ENCODE assay signal across 8 mouse cellular contexts in genomic region chr1:138841306-138842095, GRCm38 (mm10). TPM values are rescaled to one million over a fixed set of nuclear protein-coding genes. Genes with fewer than 3 reads are reported as not detected.
DNase-seq lines count a peak whose midpoint lies in the region; ATAC-seq and TF ChIP-seq lines count a peak whose summit lies in the region.

No protein-coding gene starts in this region.

- no peak for DNase-seq in layer of hippocampus, adult 2 months (ENCODE audit: low spot score in 2 of 2)
- DNase-seq in layer of hippocampus, adult 9-10 months (ENCODE audit: low spot score): no peak
- peak; percentile 71 for DNase-seq in Muller cell, postnatal 12 days (ENCODE audit: inconsistent ontology term)
- DNase-seq in forebrain, embryonic 11.5 days (ENCODE audit: low spot score): peak; percentile 83
- peak; percentile 90 for DNase-seq in intestine, embryonic 14.5 days (ENCODE audit: low spot score)
- peak; percentile 81 for DNase-seq in midbrain, embryonic 14.5 days
- DNase-seq in urinary bladder, adult 2 months (ENCODE audit: low spot score): no peak
- no peak for DNase-seq in cerebellum, adult 8-10 months

- no peaks in the 10 kb centered on the region for H3K36me3 ChIP-seq in forebrain, embryonic 11.5 days (ENCODE audit: control insufficient read depth, insufficient read depth, low read length)
- H3K36me3 ChIP-seq in intestine, embryonic 14.5 days (ENCODE audit: control insufficient read depth, insufficient read depth, low read length): no peaks in the 10 kb centered on the region
- H3K36me3 ChIP-seq in midbrain, embryonic 14.5 days (ENCODE audit: control insufficient read depth, insufficient read depth, low read length): peaks cover 18% of the 10 kb centered on the region

- H3K27ac ChIP-seq in layer of hippocampus, adult 2 months: peak overlapping the region; percentile 88
- peak overlapping the region; percentile 63 for H3K27ac ChIP-seq in forebrain, embryonic 11.5 days (ENCODE audit: low read depth, low read length)
- H3K27ac ChIP-seq in intestine, embryonic 14.5 days (ENCODE audit: low read depth): no peak overlapping the region
- peak overlapping the region; percentile 97 for H3K27ac ChIP-seq in midbrain, embryonic 14.5 days (replicated peaks; ENCODE audit: low read depth, low read length)

- peak overlapping the region; percentile 70 for H3K4me2 ChIP-seq in forebrain, embryonic 11.5 days (ENCODE audit: low read depth, low read length, severe bottlenecking)
- peak overlapping the region; percentile 40 for H3K4me2 ChIP-seq in intestine, embryonic 14.5 days (ENCODE audit: low read length)
- H3K4me2 ChIP-seq in midbrain, embryonic 14.5 days (ENCODE audit: low read length): peak overlapping the region; percentile 63

- H3K4me3 ChIP-seq in layer of hippocampus, adult 2 months: peak overlapping the region; percentile 63
- H3K4me3 ChIP-seq in forebrain, embryonic 11.5 days (ENCODE audit: low read depth, low read length): peak overlapping the region; percentile 48
- peak overlapping the region; percentile 23 for H3K4me3 ChIP-seq in intestine, embryonic 14.5 days (ENCODE audit: low read depth, low read length)
- peak overlapping the region; percentile 47 for H3K4me3 ChIP-seq in midbrain, embryonic 14.5 days (replicated peaks; ENCODE audit: low read depth, low read length)

- peaks cover 12% of the 10 kb centered on the region for H3K4me1 ChIP-seq in forebrain, embryonic 11.5 days (replicated peaks; ENCODE audit: control insufficient read depth, insufficient read depth, low read length)
- H3K4me1 ChIP-seq in intestine, embryonic 14.5 days (replicated peaks; ENCODE audit: control insufficient read depth, insufficient read depth, low read length): 0 out of 2 replicates have a peak, but pooled peaks cover 3% of the 10 kb centered on the region
- no peaks in the 10 kb centered on the region; the same call in 1 of the 2 replicates for H3K4me1 ChIP-seq in midbrain, embryonic 14.5 days (ENCODE audit: control insufficient read depth, insufficient read depth, low read length)

- no peak for TF ChIP-seq CTCF in layer of hippocampus, adult 2 months (conservative IDR thresholded peaks at IDR 0.05)

- H3K9me3 ChIP-seq in forebrain, embryonic 11.5 days (ENCODE audit: control insufficient read depth, low read length): no peaks in the 10 kb centered on the region
- H3K9me3 ChIP-seq in intestine, embryonic 14.5 days (ENCODE audit: control insufficient read depth, low read length): no peaks in the 10 kb centered on the region
- H3K9me3 ChIP-seq in midbrain, embryonic 14.5 days (ENCODE audit: control insufficient read depth, low read length): no peaks in the 10 kb centered on the region

- WGBS in forebrain, embryonic 11.5 days: 1% methylated on average over 54 of the region's 54 CpGs
- 1% methylated on average over 54 of the region's 54 CpGs for WGBS in intestine, embryonic 14.5 days
- 3% methylated on average over 54 of the region's 54 CpGs for WGBS in midbrain, embryonic 14.5 days

- peak; percentile 31; the same call in 1 of the 2 replicates for ATAC-seq in forebrain, embryonic 11.5 days (replicated peaks; ENCODE audit: low FRiP score)
- ATAC-seq in intestine, embryonic 14.5 days (replicated peaks; ENCODE audit: low FRiP score, low TSS enrichment, low read depth): no peak
- ATAC-seq in midbrain, embryonic 14.5 days (ENCODE audit: low FRiP score, low TSS enrichment): no peak

- peaks cover 73% of the 10 kb centered on the region for H3K27me3 ChIP-seq in forebrain, embryonic 11.5 days (ENCODE audit: control insufficient read depth, insufficient read depth, low read length)
- H3K27me3 ChIP-seq in intestine, embryonic 14.5 days (replicated peaks; ENCODE audit: control insufficient read depth, insufficient read depth, low read length): peaks cover 95% of the 10 kb centered on the region
- peaks cover 50% of the 10 kb centered on the region for H3K27me3 ChIP-seq in midbrain, embryonic 14.5 days (ENCODE audit: control insufficient read depth, insufficient read depth, low read length)

- peak overlapping the region; percentile 65 for H3K9ac ChIP-seq in forebrain, embryonic 11.5 days (ENCODE audit: low read length)
- no peak overlapping the region for H3K9ac ChIP-seq in intestine, embryonic 14.5 days (ENCODE audit: low read length)
- H3K9ac ChIP-seq in midbrain, embryonic 14.5 days (replicated peaks; ENCODE audit: low read length): peak overlapping the region; percentile 93

RNA-seq across cellular contexts. Expression of gene Lhx9, which starts 6.9 kb away (rescaled TPM):
- 10 to 100 TPM; 16.5 to 17.4 TPM for total RNA-seq in layer of hippocampus, adult 2 months (2021)
- polyA plus RNA-seq in forebrain, embryonic 11.5 days (2014; fragmentation: Nextera tagmentation; extraction: Ambion mirVana): 34.3 and 35.3 TPM in 2 replicates
- polyA plus RNA-seq in intestine, embryonic 14.5 days (2014; fragmentation: Nextera tagmentation; extraction: Ambion mirVana): 0.05 TPM in 1 of 2 replicates, not detected in the other
- 114 and 129 TPM in 2 replicates for polyA plus RNA-seq in midbrain, embryonic 14.5 days (2014; fragmentation: Nextera tagmentation; extraction: Ambion mirVana)
- 0.03 TPM in 1 of 2 replicates, not detected in the other for polyA plus RNA-seq in urinary bladder, adult 2 months (2012; rRNA removed)

RNA-seq across cellular contexts. Expression of gene 2310009B15Rik, which starts 15.2 kb away (rescaled TPM):
- 10 to 100 TPM; 23.1 to 24.7 TPM for total RNA-seq in layer of hippocampus, adult 2 months (2021)
- 44.3 and 47.7 TPM in 2 replicates for polyA plus RNA-seq in forebrain, embryonic 11.5 days (2014; fragmentation: Nextera tagmentation; extraction: Ambion mirVana)
- 43.9 and 46.1 TPM in 2 replicates for polyA plus RNA-seq in intestine, embryonic 14.5 days (2014; fragmentation: Nextera tagmentation; extraction: Ambion mirVana)
- 47.4 and 52.1 TPM in 2 replicates for polyA plus RNA-seq in midbrain, embryonic 14.5 days (2014; fragmentation: Nextera tagmentation; extraction: Ambion mirVana)
- 23.7 and 27.9 TPM in 2 replicates for polyA plus RNA-seq in urinary bladder, adult 2 months (2012; rRNA removed)

Comparison
In these comparisons a context has a peak if more than half of its experiments do, and no peak if none do; other contexts are left out.
1. DNase-seq: peak in Muller cell, postnatal 12 days (single experiment), forebrain, embryonic 11.5 days (single experiment), intestine, embryonic 14.5 days (single experiment) and midbrain, embryonic 14.5 days (single experiment); none in layer of hippocampus, adult 2 months (0 of 2), layer of hippocampus, adult 9-10 months (single experiment), urinary bladder, adult 2 months (single experiment) and cerebellum, adult 8-10 months (single experiment).
2. RNA of gene Lhx9, which starts 6.9 kb away (polyA plus RNA-seq): 114 to 129 TPM in midbrain, embryonic 14.5 days and 34.3 to 35.3 TPM in forebrain, embryonic 11.5 days; 0.05 TPM in intestine, embryonic 14.5 days and 0.03 TPM in urinary bladder, adult 2 months; every median in the first group is over 10 times any median in the second.
3. Peak in every context shown above with its lines, with median percentiles within 50 percentile points of each other: H3K4me3 ChIP-seq and H3K4me2 ChIP-seq.